Mouse (Mus musculus) thymus, adult 2 months (tissue): ENCODE measurements at regions not wholly inside any gene's neighbourhood (a gene's known extent, or its start where the extent isn't known, plus 50 kb on each side); places are given as distances from the start of the nearest gene placed in this dataset.

ENCODE experiments used
- DNase-seq: peaks from one replicate; pipeline ENCODE4 v3.0.0; 2021
- H3K27ac ChIP-seq: fragments of 200-500 bp; 2 replicates; pipeline ENCODE4 v1.5.1; 2012; ENCODE audit warnings: low read length, control low read depth; ENCODE audit not compliant: control insufficient read depth, insufficient read depth
- H3K27me3 ChIP-seq: fragments of 200-500 bp; 2 replicates; pipeline ENCODE4 v1.6.1; 2012; ENCODE audit warnings: mild to moderate bottlenecking, low read length, moderate library complexity, mixed read lengths; ENCODE audit not compliant: control insufficient read depth, insufficient read depth
- H3K36me3 ChIP-seq: fragments of 200-500 bp; 2 replicates; pipeline ENCODE4 v1.6.1; 2012; ENCODE audit warnings: mild to moderate bottlenecking, low read length, moderate library complexity; ENCODE audit not compliant: control insufficient read depth, insufficient read depth
- H3K4me1 ChIP-seq: fragments of 200-500 bp; replicated peaks from 2 replicates; pipeline ENCODE4 v1.6.1; 2012; ENCODE audit warnings: low read length; ENCODE audit not compliant: control insufficient read depth, insufficient read depth
- H3K4me3 ChIP-seq: fragments of 200-500 bp; 2 replicates; pipeline ENCODE4 v1.5.1; 2012; ENCODE audit warnings: mild to moderate bottlenecking, low read length, control low read depth, moderate library complexity; ENCODE audit not compliant: control insufficient read depth, insufficient read depth
- CTCF ChIP-seq: fragments of 200-500 bp; IDR thresholded peaks from 2 replicates; pipeline ENCODE4 v1.5.1; 2012; ENCODE audit warnings: mild to moderate bottlenecking, control low read depth, low read length, moderate library complexity, borderline replicate concordance; ENCODE audit not compliant: control insufficient read depth, poor library complexity, insufficient read depth; ENCODE audit errors: extremely low read depth
- POLR2A ChIP-seq: fragments of 200-500 bp; IDR thresholded peaks from 2 replicates; pipeline ENCODE4 v1.6.1; 2012; ENCODE audit warnings: mild to moderate bottlenecking, low read length, control low read depth, moderate library complexity; ENCODE audit not compliant: control insufficient read depth, poor library complexity, insufficient read depth; ENCODE audit errors: extremely low read depth
- WGBS: fragments of 180-500 bp; shearing (Covaris S2); methylation state at CpG from one replicate; pipeline ENCODE4 v1.1.7; 2018; 5-methylcytosine and 5-hydroxymethylcytosine counted together

GRCm38 (mm10) chrX:11696565-11696964 is 368.9 kb downstream of the H2al1j start:
- TF ChIP-seq CTCF = no peak
- no peak for TF ChIP-seq POLR2A
- WGBS = 22% methylated on average over 4 of the region's 4 CpGs
- Histone ChIP-seq H3K4me3 (no peak overlapping the region), H3K4me1 (peaks cover 11% of the 10 kb centered on the region), H3K27ac (no peak overlapping the region), H3K27me3 (no peaks in the 10 kb centered on the region), H3K36me3 (no peaks in the 10 kb centered on the region)
- DNase-seq = no peak

GRCm38 (mm10) chrX:11701095-11701494 is 373.5 kb downstream of the H2al1j start:
- TF ChIP-seq POLR2A (no peak), CTCF (no peak)
- H3K27ac ChIP-seq = no peak overlapping the region
- no peak overlapping the region for H3K4me3 ChIP-seq
- H3K36me3 ChIP-seq = no peaks in the 10 kb centered on the region
- no peaks in the 10 kb centered on the region; the same call in 1 of the 2 replicates for H3K4me1 ChIP-seq
- DNase-seq = no peak
- 75% methylated on average over 2 of the region's 2 CpGs for WGBS
- H3K27me3 ChIP-seq = no peaks in the 10 kb centered on the region

GRCm38 (mm10) chrX:11705851-11706557 is 378.4 kb downstream of the H2al1j start:
- Histone ChIP-seq H3K36me3 (no peaks in the 10 kb centered on the region), H3K4me1 (0 out of 2 replicates have a peak, but pooled peaks cover 3% of the 10 kb centered on the region), H3K4me3 (no peak overlapping the region), H3K27ac (no peak overlapping the region), H3K27me3 (no peaks in the 10 kb centered on the region)
- 93% methylated on average over 6 of the region's 6 CpGs for WGBS
- TF ChIP-seq CTCF = no peak
- no peak for TF ChIP-seq POLR2A
- no peak for DNase-seq

GRCm38 (mm10) chrX:11707330-11707729 is 379.7 kb downstream of the H2al1j start:
- Histone ChIP-seq H3K27ac (no peak overlapping the region), H3K36me3 (no peaks in the 10 kb centered on the region), H3K4me1 (0 out of 2 replicates have a peak, but pooled peaks cover 3% of the 10 kb centered on the region), H3K4me3 (no peak overlapping the region), H3K27me3 (no peaks in the 10 kb centered on the region)
- WGBS = 96% methylated on average over 6 of the region's 6 CpGs
- TF ChIP-seq POLR2A (no peak), CTCF (no peak)
- no peak for DNase-seq

GRCm38 (mm10) chrX:11708325-11708724 is 380.7 kb downstream of the H2al1j start:
- no peak overlapping the region for H3K27ac ChIP-seq
- DNase-seq = no peak
- no peak for TF ChIP-seq CTCF
- no peak for TF ChIP-seq POLR2A
- H3K4me3 ChIP-seq = no peak overlapping the region
- no peaks in the 10 kb centered on the region for H3K36me3 ChIP-seq
- H3K4me1 ChIP-seq = 0 out of 2 replicates have a peak, but pooled peaks cover 3% of the 10 kb centered on the region
- WGBS = 53% methylated on average over 6 of the region's 6 CpGs
- H3K27me3 ChIP-seq = no peaks in the 10 kb centered on the region

DNA sequence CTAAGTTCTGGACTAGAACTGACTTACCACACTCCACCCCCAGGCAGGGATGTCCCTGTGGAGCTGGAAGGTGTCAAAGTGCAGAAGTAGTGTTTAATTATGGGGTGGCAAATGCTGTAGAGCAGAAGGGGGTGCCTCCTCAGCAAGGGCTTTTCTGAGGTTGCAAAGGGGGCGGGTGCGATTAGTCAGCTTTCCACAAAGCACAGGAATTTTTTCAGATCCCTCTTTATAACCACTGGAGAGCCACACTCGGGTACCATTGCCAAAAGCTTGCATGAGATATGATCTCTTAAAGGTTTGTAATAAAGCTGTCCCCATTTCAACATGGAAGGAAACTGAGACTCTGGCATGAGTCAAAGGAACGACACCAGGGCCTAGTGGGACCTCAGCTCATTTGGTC is 381.7 kb downstream of the H2al1j start:
- Histone ChIP-seq H3K4me1 (0 out of 2 replicates have a peak, but pooled peaks cover 3% of the 10 kb centered on the region), H3K4me3 (no peak overlapping the region), H3K27ac (no peak overlapping the region), H3K36me3 (no peaks in the 10 kb centered on the region), H3K27me3 (no peaks in the 10 kb centered on the region)
- TF ChIP-seq POLR2A (no peak), CTCF (no peak)
- whole genome bisulfite sequencing = 86% methylated on average over 4 of the region's 4 CpGs
- DNase-seq = no peak

GRCm38 (mm10) chrX:11713423-11713822 is 385.8 kb downstream of the H2al1j start:
- Histone ChIP-seq H3K4me1 (no peaks in the 10 kb centered on the region), H3K27me3 (no peaks in the 10 kb centered on the region), H3K4me3 (no peak overlapping the region), H3K27ac (no peak overlapping the region), H3K36me3 (no peaks in the 10 kb centered on the region)
- 95% methylated on average over 3 of the region's 3 CpGs for WGBS
- DNase-seq = no peak
- TF ChIP-seq CTCF (no peak), POLR2A (no peak)
